Mouse (Mus musculus): ENCODE data around the gene 3110009E18Rik. TPM values are rescaled to one million over a fixed set of nuclear protein-coding genes. Genes with fewer than 3 reads are reported as not detected.
"Not testable (repeated sequence)": the region's sequence is repeated elsewhere in the genome, so short reads cannot be mapped to it uniquely, and the experiment has no call there.

Gene 3110009E18Rik
- total RNA-seq (2021), result 1 to 10 TPM; 3.2 to 4.8 TPM
- long read RNA-seq, experiment 1, partial matches to known transcripts, result 0 of 1 reads
- long read RNA-seq, experiment 1, other reads (novel, unspliced or antisense), result 0 of 1 reads
- long read RNA-seq, experiment 2, partial matches to known transcripts, result 0 of 4 reads
- long read RNA-seq, experiment 2, other reads (novel, unspliced or antisense), result 1 of 4 reads

DNA sequence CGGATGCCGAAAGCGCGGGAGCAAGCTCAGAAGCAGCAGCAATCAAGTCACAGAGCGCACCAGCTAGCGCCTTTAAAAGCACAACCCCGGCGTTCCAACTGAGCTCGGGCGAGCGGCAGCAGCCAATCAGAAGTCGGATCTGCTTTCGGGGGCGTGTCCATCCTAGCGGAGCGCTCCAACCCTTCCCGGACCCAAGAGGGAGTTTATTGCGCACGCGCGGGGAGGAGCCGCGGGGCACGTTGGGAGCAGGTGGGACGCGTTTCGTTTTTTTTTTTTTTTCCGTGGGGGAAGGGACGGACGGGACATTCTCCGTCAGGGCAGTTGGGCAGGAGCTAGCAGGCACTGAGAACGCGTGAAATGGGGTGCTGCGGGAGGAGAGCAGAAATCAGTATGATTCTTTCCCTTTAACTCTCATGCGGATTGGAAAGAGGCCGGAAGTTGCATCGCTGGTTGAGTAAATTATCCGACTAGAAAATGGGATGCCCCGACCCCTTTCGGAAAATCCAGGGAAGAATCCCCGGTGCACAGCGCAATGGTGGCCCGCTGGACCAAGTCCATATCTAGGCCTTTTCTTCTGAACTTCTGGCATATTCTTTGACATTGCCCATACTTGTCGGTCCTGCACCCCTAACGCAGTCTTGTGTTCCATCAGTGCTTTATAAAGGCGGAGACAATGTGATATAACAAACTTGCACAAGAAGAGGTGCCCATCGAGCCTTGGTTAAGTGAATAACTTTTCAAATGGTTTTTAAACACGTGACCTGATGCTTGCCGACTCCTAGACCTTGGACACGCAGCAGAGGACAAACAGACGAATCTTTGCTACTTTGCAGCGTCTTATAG, at the start of gene 3110009E18Rik, which contains the start of gene Dbi:
Gene 3110009E18Rik (plus strand): TSS at position 219 of the 843 bp plus-strand sequence.
Gene Dbi (minus strand): TSS at position 110 of the 843 bp plus-strand sequence.
- DNase-seq, result peak; percentile 95 to 99
- intact Hi-C loops (cut with DNase I), result no loop called here

GRCm38 (mm10) chr1:120072900-120073299, 48.1 kb upstream of the 3110009E18Rik start:
- intact Hi-C loops (cut with DNase I), result no loop called here

GRCm38 (mm10) chr1:120073519-120074306, 47.3 kb upstream of the 3110009E18Rik start, which contains the start of gene Tmem37:
Tmem37 (minus strand) TSS chr1:120074074.
- intact Hi-C loops (cut with DNase I), result no loop called here
- peak; percentile 59 to 61 for DNase-seq

More at GRCm38 (mm10) chr1:120072900-120073299, 48.1 kb upstream of the 3110009E18Rik start:
- peak; percentile 13 to 28 for DNase-seq

GRCm38 (mm10) chr1:120074307-120074702, 46.7 kb upstream of the 3110009E18Rik start:
- intact Hi-C loops (cut with DNase I), result no loop called here
- no peak for DNase-seq

DNA sequence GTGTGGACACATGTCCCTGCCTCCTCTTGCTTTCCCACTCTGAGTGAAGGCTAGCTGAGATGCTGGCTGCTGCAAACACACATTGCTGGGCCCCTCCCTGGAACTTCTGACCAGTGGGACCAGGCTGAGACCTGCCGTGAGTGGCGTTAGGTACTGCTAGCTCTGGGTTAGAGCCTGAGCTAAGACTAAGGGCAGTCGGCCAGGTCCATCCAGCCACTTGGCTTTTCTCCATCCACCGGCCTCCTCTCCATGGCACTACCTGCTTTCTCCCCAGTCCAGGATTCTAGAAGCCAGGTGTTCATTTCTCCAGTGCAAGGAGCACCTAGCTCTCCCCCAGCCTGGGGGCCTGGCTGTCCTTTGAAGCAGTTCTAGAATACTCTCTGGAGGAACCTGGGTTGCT, 46.1 kb upstream of the 3110009E18Rik start:
- intact Hi-C loops (cut with DNase I), result no loop called here
- DNase-seq, result no peak

DNA sequence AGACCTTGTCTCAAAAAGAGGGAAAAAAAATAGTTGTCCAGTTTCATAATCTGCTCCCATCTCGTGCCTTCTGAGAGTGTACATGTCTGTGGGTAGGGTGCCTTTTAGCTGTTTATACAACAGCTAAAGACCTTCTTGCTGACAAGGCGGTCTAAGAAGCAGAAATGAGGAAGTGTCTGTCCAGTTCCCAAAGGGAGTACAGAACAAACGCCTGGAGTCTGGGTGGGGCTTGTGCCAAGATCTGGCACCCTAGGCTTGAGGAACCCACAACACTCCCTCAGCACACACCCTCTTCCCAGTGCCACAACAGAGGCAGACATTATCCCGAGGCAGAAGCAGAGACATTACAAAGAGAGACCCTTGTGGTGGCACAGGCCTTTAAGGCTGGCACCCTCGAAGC, 45.5 kb upstream of the 3110009E18Rik start:
- intact Hi-C loops (cut with DNase I), result no loop called here
- DNase-seq, result no peak

- no peak for DNase-seq
- intact Hi-C loops (cut with DNase I), result no loop called here
Measured at GRCm38 (mm10) chr1:120077746-120078410, 43.1 kb upstream of the 3110009E18Rik start.

DNA sequence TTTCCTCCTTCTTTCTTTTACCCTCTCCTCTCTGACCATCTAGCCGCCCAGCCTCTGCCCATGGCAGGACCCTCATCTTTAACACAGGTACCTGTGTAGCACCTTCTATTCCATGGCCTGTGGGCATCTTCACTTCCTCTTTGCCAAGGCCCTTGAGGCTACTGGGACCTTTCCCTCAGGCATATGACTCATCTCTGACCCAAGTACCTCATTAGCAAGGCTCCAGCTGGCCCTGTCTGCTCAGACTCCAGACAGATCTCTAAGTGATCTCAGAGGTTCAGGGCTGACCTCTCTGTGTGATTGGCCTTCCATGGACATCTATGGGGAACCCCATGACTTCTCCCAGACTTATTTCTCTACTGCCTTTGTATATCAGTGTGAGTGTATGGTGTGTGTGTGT, 40.4 kb upstream of the 3110009E18Rik start:
- no peak for DNase-seq
- intact Hi-C loops (cut with DNase I), result no loop called here

GRCm38 (mm10) chr1:120082957-120083585, 37.9 kb upstream of the 3110009E18Rik start:
- intact Hi-C loops (cut with DNase I), result no loop called here

GRCm38 (mm10) chr1:120083921-120084517, 37.0 kb upstream of the 3110009E18Rik start:
- DNase-seq, result no peak
- intact Hi-C loops (cut with DNase I), result no loop called here

More at GRCm38 (mm10) chr1:120082957-120083585, 37.9 kb upstream of the 3110009E18Rik start:
- no peak for DNase-seq

DNA sequence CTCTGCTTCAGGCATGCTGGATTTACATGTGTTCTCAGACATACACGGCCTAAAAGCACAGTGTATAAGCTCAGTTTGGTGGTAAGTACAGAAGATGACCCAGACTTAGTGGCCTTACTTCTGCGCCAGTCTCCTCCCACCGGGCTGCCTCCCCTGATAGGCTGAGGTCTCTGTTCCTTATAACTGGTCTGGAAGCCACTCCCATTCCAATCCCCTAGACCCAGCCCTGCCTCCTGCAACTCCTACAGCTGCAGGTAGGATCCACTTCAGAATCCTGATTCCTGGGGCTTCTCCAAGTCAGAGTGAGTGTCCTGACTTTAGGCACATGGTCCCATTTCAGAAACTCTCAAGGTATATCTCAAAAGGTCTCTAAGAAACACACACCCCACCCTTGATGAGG, 35.3 kb upstream of the 3110009E18Rik start:
- intact Hi-C loops (cut with DNase I), result no loop called here

GRCm38 (mm10) chr1:120086644-120087043, 34.3 kb upstream of the 3110009E18Rik start:
- intact Hi-C loops (cut with DNase I), result no loop called here
- no peak for DNase-seq

More for the DNA sequence above, 35.3 kb upstream of the 3110009E18Rik start:
- DNase-seq, result no peak

DNA sequence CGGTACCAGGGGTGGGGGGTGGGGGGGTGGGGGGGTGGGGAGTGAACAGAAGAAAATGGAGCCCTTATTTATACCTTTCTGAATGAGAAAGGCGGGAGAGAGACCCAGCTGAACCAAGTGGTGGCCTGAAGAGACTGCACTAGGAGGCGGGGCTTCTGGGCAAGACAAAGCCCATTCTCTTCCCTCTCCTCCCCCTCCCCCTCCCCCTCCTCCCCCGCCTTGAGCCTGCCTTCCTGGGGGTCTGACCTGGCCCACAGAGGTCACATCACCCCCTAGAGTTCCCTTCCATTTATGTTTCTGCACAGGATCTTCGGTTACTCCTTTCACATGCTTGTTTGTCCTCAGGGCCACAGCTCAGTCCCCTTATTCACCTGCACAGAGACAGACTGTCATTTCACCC, 31.8 kb upstream of the 3110009E18Rik start:
- no peak for DNase-seq

GRCm38 (mm10) chr1:120090880-120091570, 30.0 kb upstream of the 3110009E18Rik start:
- DNase-seq, result no peak
- intact Hi-C loops (cut with DNase I), result loop anchor here (1.0 kb wide), 1 partner anchor 58 kb away; no protein-coding TSS in a partner anchor

More for the DNA sequence above, 31.8 kb upstream of the 3110009E18Rik start:
- intact Hi-C loops (cut with DNase I), result no loop called here

GRCm38 (mm10) chr1:120093482-120094134, 27.4 kb upstream of the 3110009E18Rik start:
- intact Hi-C loops (cut with DNase I), result not testable (repeated sequence)
- DNase-seq, result peak; percentile 75 to 82

DNA sequence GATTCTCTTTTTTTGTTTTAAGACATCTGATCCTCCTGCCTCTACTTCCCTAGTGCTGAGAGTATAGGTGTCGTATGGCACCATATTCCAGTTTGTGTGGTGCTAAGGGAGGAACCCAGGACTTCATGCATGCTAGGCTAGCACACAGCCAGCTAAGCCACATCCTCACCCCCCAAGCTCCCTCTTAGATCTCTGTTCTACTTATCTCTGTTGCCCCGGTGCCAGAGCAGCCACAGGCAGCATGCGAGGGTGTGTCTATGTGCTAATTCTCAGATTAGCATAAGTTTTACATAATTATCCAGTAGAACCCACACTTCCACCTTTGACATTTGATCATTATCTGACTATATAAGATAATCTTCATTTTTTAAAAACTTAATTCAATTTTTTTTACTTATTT, 26.1 kb upstream of the 3110009E18Rik start:
- intact Hi-C loops (cut with DNase I), result no loop called here
- DNase-seq, result no peak

- intact Hi-C loops (cut with DNase I), result loop anchor here (2.0 kb wide), 1 partner anchor 54 kb away; no protein-coding TSS in a partner anchor
- DNase-seq, result peak in 1 of 2 experiments; percentile 68
Measured at GRCm38 (mm10) chr1:120098327-120098726, 22.7 kb upstream of the 3110009E18Rik start.

DNA sequence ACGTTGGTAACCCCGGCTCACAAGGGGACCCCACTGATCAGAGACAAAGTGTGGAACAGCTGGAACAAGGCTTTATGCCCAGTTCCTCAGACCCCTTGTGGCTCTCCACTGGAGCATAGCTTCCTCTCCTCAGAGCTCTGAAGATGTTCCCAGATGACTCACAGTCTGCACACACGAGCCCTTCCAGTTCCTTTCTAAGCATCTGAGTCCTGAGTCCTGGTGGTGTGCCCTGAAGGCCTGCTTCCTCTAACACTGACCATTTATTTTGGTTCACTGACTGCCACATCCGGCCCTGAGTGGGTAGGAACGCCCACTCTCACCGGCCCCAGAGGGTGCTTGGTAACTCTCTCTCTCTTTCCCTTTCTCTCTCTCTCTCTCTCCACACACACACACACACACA, 21.5 kb upstream of the 3110009E18Rik start:
- no peak for DNase-seq
- intact Hi-C loops (cut with DNase I), result loop anchor here (2.0 kb wide), 1 partner anchor 53 kb away; no protein-coding TSS in a partner anchor

All from gastrocnemius, postnatal 36 days (tissue).